Mouse (Mus musculus): ENCODE results near the gene Sike1.

The Sike1 gene

DNA sequence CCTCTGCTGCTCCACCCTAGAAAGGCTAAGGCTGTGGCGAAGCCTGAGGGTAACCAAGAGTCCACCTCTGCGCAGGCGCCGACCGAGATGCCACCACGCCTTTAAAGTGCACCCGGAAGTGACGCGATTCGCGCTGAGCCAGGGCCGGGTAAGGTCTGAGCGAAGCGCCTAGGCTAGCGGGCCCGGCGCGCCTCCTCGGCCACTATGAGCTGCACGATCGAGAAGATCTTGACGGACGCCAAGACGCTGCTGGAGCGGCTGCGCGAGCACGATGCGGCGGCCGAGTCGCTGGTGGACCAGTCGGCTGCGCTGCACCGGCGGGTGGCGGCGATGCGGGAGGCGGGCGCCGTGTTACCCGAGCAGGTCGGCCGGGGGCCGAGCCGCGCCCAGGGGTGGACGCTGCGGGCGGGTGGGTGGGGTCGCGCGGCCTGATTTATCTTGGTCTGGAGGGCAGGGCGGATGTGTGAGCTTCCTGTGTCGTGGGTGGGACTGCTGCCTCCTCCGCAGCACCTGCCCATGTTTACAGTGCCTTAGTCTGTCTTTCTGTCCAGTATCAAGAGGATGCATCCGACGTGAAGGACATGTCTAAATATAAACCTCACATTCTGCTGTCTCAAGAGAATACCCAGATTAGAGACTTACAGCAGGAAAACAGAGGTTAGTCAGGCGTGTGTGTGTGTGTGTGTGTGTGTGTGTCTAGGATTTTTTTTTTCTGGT lies at the start of gene Sike1:
Gene Sike1, plus strand, starts transcription at position 104 of the 717 bp plus-strand sequence.
- DNase-seq (ENCODE audit: extremely low spot score, low read depth, low spot score): peak; percentile 57

DNA sequence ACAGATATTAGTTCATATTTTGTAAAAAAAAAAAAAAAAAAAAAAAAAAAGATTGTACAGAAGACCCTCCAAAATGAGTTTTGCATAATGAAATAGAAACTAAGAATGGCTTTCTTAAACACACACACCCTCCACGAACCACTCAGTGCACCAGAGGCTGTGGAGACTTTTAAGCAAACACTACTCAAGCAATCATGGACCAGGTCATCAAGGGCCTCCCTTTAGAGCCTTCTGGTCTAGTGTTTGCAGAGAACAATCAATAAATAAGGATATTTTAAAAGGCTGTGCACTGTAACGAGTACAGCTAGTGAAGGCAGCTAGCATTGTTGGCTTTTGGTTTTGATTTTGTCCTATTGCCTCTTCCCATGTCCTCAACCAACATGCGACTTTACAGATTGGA lies 49.2 kb upstream of the Sike1 start:
- no peak for DNase-seq (ENCODE audit: extremely low spot score, low read depth, low spot score)

- DNase-seq (ENCODE audit: extremely low spot score, low read depth, low spot score): no peak
Observed at GRCm38 (mm10) chr3:102946861-102947260, 48.6 kb upstream of the Sike1 start.

- DNase-seq (ENCODE audit: extremely low spot score, low read depth, low spot score): no peak
Observed at GRCm38 (mm10) chr3:102954476-102954875, 41.0 kb upstream of the Sike1 start.

DNA sequence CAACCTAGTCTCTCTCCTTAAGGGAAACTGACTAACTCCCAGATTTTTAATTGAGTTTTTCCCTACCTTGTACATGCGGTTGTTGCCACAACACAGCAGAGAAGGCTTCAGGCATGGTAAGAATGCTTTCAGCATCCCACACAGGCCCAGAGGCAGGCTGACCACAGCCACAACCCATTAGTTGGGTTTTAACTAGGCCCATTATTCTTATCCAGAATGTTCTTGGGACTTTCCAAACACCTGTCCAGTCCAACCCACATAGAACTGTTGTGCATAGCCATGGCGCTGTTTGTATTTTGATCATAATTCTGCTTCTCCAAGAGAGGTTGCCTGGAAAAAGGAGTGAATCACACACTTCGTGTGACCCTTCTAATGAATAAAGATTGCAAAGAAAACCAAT lies 40.4 kb upstream of the Sike1 start:
- no peak for DNase-seq (ENCODE audit: extremely low spot score, low read depth, low spot score)

GRCm38 (mm10) chr3:102955596-102955995 lies 39.9 kb upstream of the Sike1 start:
- no peak for DNase-seq (ENCODE audit: extremely low spot score, low read depth, low spot score)

DNA sequence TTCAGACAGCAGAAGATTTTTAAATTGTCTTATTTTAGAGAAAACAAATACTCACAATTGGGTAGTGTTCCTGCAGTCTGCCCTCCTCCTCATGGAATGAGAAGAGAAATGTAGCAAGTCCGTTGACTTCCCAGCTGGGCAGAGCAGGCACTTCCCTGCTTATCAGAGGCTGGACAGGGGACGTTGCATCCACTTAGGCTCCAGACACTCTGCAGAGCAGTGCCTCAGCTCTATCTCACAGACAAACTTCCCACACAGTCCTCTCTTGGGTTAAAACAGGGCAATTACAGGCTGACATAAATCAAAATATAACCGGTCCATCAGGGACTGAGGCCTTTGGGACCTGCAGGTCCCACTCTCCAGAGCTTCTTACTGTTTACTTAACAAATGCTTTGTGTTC lies 31.5 kb upstream of the Sike1 start, which contains the start of gene Nr1h5:
Gene Nr1h5, minus strand, starts transcription at position 101 of the 400 bp plus-strand sequence.
- no peak for DNase-seq (ENCODE audit: extremely low spot score, low read depth, low spot score)

DNA sequence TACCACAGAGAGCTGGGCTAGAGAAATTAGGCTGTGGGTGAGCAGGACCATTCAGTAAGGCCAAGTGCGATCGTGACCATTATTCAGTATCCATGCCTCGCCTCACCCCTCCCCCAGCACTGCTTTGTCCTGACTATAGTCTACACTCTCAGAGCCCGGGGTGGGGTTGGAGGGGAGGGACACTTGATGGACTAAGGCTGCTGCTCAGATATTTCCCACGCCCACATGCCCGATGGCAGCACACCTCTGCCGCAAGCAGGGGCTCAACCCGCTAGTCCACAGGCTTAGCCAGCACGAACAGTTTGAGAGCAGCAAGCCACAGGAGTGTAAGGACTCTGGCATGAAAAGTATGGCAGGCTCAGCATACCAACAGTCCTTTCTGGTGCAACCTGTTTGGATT lies 25.4 kb upstream of the Sike1 start:
- no peak for DNase-seq (ENCODE audit: extremely low spot score, low read depth, low spot score)

GRCm38 (mm10) chr3:102970508-102970907 lies 25.0 kb upstream of the Sike1 start:
- DNase-seq (ENCODE audit: extremely low spot score, low read depth, low spot score): no peak

- DNase-seq (ENCODE audit: extremely low spot score, low read depth, low spot score): no peak
Observed at GRCm38 (mm10) chr3:102976906-102977305, 18.6 kb upstream of the Sike1 start.

DNA sequence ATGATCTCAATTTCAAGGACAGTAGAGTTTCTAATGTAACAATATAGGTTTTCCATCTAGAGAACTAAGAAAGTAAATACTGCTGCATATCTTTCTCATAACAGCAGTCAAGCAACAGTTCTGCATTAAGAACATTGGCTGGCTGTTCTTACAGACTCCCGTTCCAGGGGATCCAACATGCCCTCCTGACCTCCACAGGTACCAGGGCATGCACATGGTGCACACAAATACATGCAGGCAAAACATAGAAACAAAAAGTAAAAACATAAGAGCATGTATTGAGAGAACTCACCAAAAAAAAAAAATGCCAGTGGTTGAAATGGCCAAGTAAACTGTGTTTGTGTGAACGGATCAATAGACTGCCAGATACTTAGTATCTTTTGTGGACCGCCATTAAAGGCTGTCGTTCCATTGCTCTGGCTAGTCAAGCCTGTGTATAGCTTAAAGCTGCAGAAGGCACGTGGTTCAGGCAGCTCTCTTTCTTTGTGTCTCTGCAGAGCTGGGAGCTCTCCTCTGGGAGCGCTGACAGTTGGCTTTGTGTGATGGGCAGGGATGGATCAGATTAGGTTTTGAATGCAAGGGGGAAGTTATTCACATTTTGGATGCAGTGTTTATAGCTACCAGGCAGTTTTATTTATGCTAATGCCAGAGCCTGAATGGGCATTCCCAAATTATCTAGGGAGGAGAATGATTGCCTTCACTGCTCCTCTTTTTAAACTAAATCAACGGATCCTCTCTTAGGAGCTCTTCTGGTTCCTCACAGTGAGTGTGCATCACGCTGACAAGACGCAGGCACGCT lies 15.8 kb upstream of the Sike1 start:
- DNase-seq (ENCODE audit: extremely low spot score, low read depth, low spot score): no peak

- no peak for DNase-seq (ENCODE audit: extremely low spot score, low read depth, low spot score)
Observed at GRCm38 (mm10) chr3:102980349-102980736, 15.2 kb upstream of the Sike1 start.

DNA sequence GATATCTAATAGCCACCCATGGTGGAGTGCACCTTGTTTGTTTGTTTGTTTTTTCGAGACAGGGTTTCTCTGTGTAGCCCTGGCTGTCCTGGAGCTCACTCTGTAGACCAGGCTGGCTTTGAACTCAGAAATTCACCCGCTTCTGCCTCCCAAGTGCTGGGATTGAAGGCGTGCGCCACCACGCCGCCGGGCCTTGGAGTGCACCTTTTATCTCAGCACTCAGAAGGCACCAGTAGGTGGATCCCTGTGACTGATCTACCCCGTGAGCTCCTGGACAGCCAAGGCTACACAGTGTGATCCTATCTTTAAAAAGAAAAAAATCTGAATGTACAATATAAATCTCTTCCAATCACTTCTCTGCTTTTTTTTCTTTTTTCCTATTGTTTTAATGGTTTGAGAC lies 4.5 kb upstream of the Sike1 start:
- no peak for DNase-seq (ENCODE audit: extremely low spot score, low read depth, low spot score)

DNA sequence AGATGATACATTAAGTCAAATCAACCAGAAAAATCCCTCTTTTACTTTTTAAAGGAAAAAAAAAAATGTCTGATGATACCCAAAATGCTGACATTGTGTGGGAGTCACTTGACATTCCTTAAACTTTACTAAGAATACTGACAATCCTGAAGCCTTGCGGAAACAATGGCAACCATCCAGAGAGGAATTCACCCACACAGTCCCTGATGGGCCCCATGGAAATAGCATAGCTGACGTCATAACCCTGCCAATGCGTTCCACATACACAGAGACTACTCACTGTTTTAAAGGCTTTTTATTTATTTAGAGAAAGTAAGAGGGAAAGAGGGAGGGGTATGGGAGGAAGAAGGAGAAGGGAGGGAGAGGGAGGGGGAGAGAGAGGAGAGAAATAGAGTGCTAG lies 2.6 kb upstream of the Sike1 start:
- no peak for DNase-seq (ENCODE audit: extremely low spot score, low read depth, low spot score)

DNA sequence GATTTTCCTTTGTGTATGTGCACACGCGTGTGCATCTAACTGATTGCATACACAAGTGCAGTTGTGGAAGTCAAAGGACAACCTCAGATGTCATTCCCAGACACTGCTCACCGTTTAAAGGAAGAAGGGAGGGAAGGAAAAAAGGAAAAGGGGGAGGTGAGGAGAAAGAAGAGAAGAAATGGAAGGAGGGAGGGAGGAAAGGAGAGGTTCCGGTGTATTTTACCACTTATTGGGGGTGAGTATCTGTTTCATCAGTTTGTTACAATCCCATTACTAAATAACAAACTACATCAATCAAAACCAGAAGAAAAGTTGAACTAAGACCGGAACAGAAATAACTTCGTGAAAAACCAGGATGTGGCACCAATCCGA lies 289 bp upstream of the Sike1 start:
- no peak for DNase-seq (ENCODE audit: extremely low spot score, low read depth, low spot score)

- DNase-seq (ENCODE audit: extremely low spot score, low read depth, low spot score): no peak
Observed at GRCm38 (mm10) chr3:102997036-102997435, 1.5 kb downstream of the Sike1 start.

GRCm38 (mm10) chr3:102997591-102997990 lies 2.1 kb downstream of the Sike1 start:
- DNase-seq (ENCODE audit: extremely low spot score, low read depth, low spot score): no peak

DNA sequence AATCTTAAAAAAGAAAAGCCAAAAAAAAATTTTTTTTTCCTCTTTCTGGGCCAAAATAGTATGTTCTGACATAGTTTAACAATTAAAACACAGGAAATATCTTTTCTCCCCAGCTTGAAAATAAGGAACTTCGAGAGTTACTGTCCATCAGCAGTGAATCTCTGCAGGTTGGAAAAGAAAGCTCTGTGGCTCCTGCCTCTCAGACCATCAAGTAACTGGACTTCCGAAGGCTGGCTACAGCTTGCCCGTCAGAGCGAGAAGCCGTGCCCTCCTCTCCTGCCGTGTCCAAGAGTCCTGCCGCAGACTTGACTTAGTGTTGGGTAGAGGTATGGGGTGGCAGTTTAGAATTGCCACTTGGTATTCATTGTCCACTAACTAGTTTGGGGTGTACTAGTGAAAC lies 6.1 kb downstream of the Sike1 start:
- DNase-seq (ENCODE audit: extremely low spot score, low read depth, low spot score): no peak

- DNase-seq (ENCODE audit: extremely low spot score, low read depth, low spot score): no peak
Observed at GRCm38 (mm10) chr3:103017350-103017749, 21.8 kb downstream of the Sike1 start.

DNA sequence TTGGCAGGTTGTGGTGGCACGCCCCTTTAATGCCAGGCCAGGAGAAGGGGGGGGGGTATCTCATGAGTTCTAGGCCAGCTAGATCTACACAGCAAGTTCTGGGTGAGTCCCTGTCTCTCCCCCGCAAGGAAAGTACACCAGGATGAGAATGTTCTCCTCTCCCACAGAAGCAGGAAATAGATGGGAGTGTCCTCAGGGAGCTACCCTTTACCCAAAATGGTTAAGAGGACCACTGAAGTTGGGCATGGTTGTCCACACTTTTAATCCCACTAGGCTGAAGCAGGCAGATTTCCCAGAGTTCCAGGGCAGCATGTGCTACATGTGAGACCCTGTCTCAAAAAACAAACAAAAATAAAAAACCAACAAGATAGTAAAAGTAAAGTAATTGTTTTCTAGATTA lies 24.0 kb downstream of the Sike1 start:
- no peak for DNase-seq (ENCODE audit: extremely low spot score, low read depth, low spot score)

DNA sequence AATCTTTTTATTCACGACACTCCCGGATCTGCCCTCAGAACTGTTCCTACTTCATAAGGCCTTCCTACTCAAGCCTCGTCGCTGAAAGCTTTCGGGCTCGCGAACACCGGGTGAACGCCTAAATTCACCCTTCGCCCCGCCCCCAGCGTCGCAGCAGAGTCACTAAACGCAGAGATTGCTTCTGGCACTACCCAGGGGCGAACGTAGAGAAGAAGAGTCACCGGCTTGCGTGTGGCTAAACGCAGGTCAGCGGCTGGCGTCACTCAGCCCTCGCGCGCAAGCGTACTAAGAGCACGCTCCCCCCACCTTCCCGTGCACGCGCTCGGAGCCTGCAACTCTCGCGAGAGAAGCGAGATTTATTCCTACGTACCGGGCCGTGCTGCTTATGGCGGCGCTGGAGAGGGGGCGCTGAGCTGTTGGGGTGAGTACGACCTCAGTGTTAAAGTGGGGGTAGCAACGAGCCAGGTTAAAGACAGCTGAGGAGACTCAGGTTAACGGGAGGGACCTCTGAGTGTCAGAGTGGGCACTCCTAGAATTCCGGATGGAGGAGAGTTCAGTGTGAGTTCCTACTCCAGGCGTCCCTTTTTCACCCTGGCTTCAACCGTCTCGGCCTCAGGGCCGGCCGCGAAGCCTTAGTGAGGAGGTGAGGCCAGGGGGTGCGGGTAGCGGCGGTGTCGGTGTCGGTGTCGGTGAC lies 24.9 kb downstream of the Sike1 start, which contains the start of gene Csde1:
Gene Csde1, plus strand, starts transcription at position 178 of the 694 bp plus-strand sequence.
- DNase-seq (ENCODE audit: extremely low spot score, low read depth, low spot score): peak; percentile 90
